Mouse (Mus musculus) embryonic facial prominence, embryonic 15.5 days (tissue): ENCODE measurements around the gene Xrcc6. TPM values are rescaled to one million over a fixed set of nuclear protein-coding genes. Genes with fewer than 3 reads are reported as not detected.

Source experiments
- ATAC-seq: fragments of 200-750 bp; cut with Nextera tagmentation; 2 replicates; pipeline ENCODE4 v1.8.0; 2017; ENCODE audit warnings: low read depth, moderate TSS enrichment; ENCODE audit not compliant: insufficient number of reproducible peaks, low FRiP score, low TSS enrichment
- H3K27ac ChIP-seq: fragments of 300-500 bp; sonication (generic); replicated peaks from 2 replicates; pipeline ENCODE4 v1.5.1; 2015; ENCODE audit warnings: mild to moderate bottlenecking, inconsistent platforms
- H3K27me3 ChIP-seq: fragments of 300-500 bp; sonication (generic); 2 replicates; pipeline ENCODE4 v1.6.1; 2015; ENCODE audit warnings: inconsistent platforms
- H3K36me3 ChIP-seq: fragments of 300-500 bp; sonication (generic); 2 replicates; pipeline ENCODE4 v1.6.1; 2015; ENCODE audit warnings: mild to moderate bottlenecking, inconsistent platforms
- H3K4me1 ChIP-seq: fragments of 300-500 bp; sonication (generic); 2 replicates; pipeline ENCODE4 v1.6.1; 2015; ENCODE audit warnings: inconsistent platforms
- H3K4me2 ChIP-seq: fragments of 300-500 bp; sonication (generic); replicated peaks from 2 replicates; pipeline ENCODE4 v1.6.1; 2015; ENCODE audit warnings: mild to moderate bottlenecking, inconsistent platforms
- H3K4me3 ChIP-seq: fragments of 300-500 bp; sonication (generic); replicated peaks from 2 replicates; pipeline ENCODE4 v1.5.1; 2015; ENCODE audit warnings: mild to moderate bottlenecking, inconsistent platforms
- H3K9ac ChIP-seq: fragments of 300-500 bp; sonication (generic); 2 replicates; pipeline ENCODE4 v1.6.1; 2015; ENCODE audit warnings: inconsistent platforms
- H3K9me3 ChIP-seq: fragments of 300-500 bp; sonication (generic); replicated peaks from 2 replicates; pipeline ENCODE4 v1.6.1; 2016; ENCODE audit warnings: inconsistent platforms
- WGBS: fragments of 180-500 bp; shearing (Covaris S2); methylation state at CpG from one replicate; pipeline ENCODE4 v1.1.7; 2015; 5-methylcytosine and 5-hydroxymethylcytosine counted together
- polyA plus RNA-seq: library from polyadenylated mRNA; unstranded; fragments of >200 nt; fragmentation: Nextera tagmentation; extraction: Ambion mirVana; gene quantifications from 2 replicates; pipeline ENCODE4 v1.2.1, GENCODE M21; 2015

Xrcc6 gene
- polyA plus RNA-seq, 1 experiment from 2014 or later: 75.5 TPM

DNA sequence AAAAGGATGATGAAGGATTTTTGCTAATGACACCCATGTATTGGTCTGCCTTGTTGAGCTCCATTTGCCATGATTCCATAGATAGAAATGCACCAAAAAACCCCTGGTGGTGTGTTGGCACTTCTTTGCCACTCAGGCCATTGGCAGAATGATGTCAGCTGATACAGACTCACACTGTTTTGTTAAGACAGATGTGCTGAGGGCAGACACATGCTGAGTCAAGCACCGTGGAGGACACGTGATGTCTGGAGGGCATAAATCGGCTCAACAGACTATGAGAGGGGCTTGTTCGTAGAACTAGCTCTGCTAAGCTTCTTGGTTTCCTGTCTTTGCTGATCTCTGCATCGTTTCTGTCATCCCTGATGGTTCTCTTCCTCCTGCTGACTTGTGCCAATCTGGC lies 64.9 kb downstream of the Xrcc6 start:
- H3K9ac ChIP-seq: no peak overlapping the region
- ATAC-seq: no peak
- no peaks in the 10 kb centered on the region for H3K9me3 ChIP-seq
- H3K4me3 ChIP-seq: no peak overlapping the region
- H3K36me3 ChIP-seq: no peaks in the 10 kb centered on the region
- H3K27ac ChIP-seq: no peak overlapping the region
- WGBS: 38% methylated on average over 5 of the region's 5 CpGs
- no peak overlapping the region for H3K4me2 ChIP-seq
- H3K4me1 ChIP-seq: peaks cover 4% of the 10 kb centered on the region; the same call in 1 of the 2 replicates
- no peaks in the 10 kb centered on the region for H3K27me3 ChIP-seq

DNA sequence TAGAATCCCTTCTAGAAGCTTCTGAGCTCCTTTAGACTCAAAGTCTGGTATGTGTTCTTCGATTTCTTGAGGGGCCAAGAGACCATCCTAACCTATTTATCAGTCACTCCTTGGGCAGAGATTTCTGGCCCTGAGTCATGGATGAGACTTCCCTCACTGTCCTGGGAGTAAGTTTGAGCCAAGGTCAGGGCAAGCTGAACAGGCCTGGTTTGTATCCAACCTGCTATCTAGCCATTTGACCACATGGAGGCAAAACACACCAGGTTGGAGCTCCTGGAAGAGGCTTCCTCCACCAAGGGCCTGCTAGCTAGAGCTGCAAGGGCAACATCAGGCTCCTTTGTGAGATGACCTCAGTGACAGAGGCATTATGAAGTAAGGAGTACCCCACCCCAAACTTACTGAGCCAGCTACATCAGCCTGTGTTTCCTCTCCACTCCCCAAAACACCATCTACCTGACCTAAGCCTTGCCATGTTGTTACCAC lies 71.1 kb downstream of the Xrcc6 start, which contains the start of gene 4930407I10Rik:
TSS of gene 4930407I10Rik (plus strand) at position 433 of the 483 bp plus-strand sequence.
- ATAC-seq: no peak
- H3K9me3 ChIP-seq: no peaks in the 10 kb centered on the region
- H3K36me3 ChIP-seq: no peaks in the 10 kb centered on the region
- no peak within 1 kb of the TSS for H3K4me2 ChIP-seq
- no peak within 1 kb of the TSS for H3K27ac ChIP-seq
- WGBS: 78% methylated on average over 1 of the region's 1 CpGs
- no peak within 1 kb of the TSS for H3K4me3 ChIP-seq
- no peak within 1 kb of the TSS for H3K9ac ChIP-seq
- 0 out of 2 replicates have a peak, but pooled peaks cover 4% of the 10 kb centered on the region for H3K4me1 ChIP-seq
- H3K27me3 ChIP-seq: no peaks in the 10 kb centered on the region; the same call in 1 of the 2 replicates

DNA sequence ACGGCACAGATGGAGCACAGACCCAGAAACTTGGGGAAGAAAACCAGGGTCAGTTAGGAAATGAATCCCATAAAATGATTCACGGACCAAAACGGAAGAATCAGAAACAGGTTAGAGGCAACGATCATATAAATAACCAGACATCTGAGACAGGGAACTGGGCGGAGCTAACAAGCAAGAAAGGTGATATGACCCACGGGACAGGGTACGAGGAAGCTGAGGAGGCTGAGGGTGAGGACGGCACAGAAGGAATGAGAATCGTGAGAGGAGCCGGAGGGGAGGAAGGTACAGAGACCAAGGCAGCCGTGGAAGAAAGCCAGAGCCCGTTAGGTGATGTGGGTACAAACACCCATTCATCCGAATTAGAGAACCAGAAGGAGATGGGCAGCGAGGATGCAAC lies 76.3 kb downstream of the Xrcc6 start:
- WGBS: 19% methylated on average over 14 of the region's 14 CpGs
- Histone ChIP-seq H3K4me3 (no peak overlapping the region), H3K4me2 (no peak overlapping the region), H3K4me1 (0 out of 2 replicates have a peak, but pooled peaks cover 9% of the 10 kb centered on the region), H3K27me3 (peaks cover 14% of the 10 kb centered on the region), H3K27ac (no peak overlapping the region), H3K9me3 (no peaks in the 10 kb centered on the region), H3K9ac (no peak overlapping the region), H3K36me3 (no peaks in the 10 kb centered on the region)
- no peak for ATAC-seq

DNA sequence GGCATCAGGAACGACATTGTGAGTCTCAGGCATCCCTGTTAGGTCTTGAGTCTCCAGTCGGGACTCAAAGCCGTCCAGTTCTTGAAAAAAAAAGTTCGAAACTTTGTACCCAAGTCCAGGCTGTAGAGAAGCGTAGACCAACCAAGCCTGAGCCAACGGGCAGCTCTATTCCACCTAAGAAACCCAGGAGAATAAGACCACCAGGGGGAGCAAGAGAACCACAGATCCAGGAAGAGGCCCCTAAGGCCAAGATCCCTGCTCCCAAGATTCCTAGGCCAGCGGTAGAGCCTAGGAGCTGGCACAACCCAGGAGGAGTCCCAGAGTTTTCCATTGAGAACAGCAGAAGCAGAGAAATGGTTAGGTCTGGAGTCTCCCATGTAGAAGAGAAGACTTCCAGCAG lies 77.9 kb downstream of the Xrcc6 start:
- Histone ChIP-seq H3K27ac (no peak overlapping the region), H3K4me3 (no peak overlapping the region), H3K9me3 (no peaks in the 10 kb centered on the region), H3K4me2 (no peak overlapping the region), H3K9ac (no peak overlapping the region), H3K4me1 (peaks cover 12% of the 10 kb centered on the region), H3K36me3 (no peaks in the 10 kb centered on the region), H3K27me3 (peaks cover 30% of the 10 kb centered on the region)
- no peak for ATAC-seq
- WGBS: 17% methylated on average over 7 of the region's 7 CpGs

DNA sequence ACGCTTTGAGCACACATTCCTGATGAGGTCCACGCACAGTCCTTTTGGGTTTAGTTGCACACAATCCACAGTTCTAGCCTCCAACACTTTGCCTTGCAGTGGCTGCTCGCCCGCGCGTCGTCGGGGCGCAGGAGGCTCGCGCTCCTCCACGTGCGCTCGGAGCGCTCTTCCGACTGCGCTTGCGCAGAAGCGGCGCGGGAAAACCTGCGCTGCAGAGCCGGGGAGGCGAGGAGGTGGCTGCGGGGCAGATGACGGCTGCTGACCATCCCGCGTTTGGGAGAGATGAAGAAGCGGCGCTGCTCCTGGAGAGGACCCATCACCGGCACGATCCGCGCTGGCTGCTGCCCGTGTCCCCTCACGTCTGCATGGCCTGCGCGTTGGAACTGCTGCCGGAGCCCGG lies 82.3 kb downstream of the Xrcc6 start, which contains the start of gene Mei1:
TSS of gene Mei1 (plus strand) at position 99 of the 400 bp plus-strand sequence.
- H3K4me1 ChIP-seq: peaks cover 4% of the 10 kb centered on the region
- H3K27ac ChIP-seq: no peak within 1 kb of the TSS
- ATAC-seq: no peak
- H3K4me3 ChIP-seq: peak within 1 kb of the TSS; percentile 13
- WGBS: 19% methylated on average over 40 of the region's 40 CpGs
- no peaks in the 10 kb centered on the region for H3K9me3 ChIP-seq
- H3K9ac ChIP-seq: no peak within 1 kb of the TSS
- H3K4me2 ChIP-seq: peak within 1 kb of the TSS; percentile 32; the same call in 1 of the 2 replicates
- H3K36me3 ChIP-seq: no peaks in the 10 kb centered on the region
- H3K27me3 ChIP-seq: peaks cover 29% of the 10 kb centered on the region

DNA sequence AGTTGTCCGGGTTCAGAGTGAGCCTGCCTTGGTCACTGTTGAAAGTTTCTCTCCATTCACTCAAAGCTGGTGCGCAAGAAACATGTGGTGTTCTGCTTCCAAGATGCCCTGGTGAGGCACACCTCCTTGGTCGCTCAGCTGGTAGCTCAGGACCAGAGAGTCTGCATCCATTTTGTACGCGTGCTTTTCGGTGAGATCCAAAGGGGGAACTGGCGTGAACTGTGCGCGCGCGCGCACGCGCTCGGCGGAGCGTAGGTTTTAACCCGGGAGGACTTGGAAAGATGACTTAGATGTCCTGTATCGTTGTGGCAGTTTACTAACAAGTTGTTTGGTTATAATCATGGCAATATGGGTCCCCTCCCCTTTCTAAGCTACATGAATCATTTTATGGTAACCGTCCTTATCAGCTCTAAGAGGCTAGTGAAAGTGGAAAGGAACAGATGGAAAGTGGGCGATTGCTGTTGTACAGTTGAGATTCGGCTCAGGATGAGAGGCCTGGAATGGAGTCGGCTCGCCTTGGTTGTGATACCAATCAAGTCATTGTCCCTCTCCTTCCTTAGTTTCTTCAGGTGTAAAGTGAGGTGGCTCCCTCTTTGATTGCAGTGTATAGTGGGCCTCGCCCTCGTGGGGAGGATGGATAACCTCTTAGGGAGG lies 84.3 kb downstream of the Xrcc6 start:
- 91% methylated on average over 26 of the region's 26 CpGs for WGBS

DNA sequence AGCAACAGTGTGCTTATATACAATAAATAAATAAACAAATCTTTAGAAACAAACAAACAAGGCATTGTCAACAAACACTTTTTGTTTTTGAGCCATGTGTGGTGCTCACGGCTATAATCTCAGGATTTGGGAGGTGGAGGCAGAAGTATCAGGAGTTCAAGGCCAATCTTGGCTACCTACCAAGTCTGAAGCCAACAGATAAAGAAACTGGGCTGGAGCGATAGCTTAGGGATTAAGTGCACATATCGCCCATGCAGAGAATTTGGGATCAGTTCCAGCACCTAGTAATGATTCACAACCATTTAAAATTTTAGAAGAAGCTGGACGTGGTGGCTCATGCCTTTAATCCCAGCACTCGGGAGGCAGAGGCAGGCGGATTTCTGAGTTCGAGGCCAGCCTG lies 85.9 kb downstream of the Xrcc6 start:
- no peaks in the 10 kb centered on the region for H3K9me3 ChIP-seq
- ATAC-seq: no peak
- H3K4me1 ChIP-seq: peaks cover 4% of the 10 kb centered on the region
- H3K27ac ChIP-seq: no peak overlapping the region
- no peak overlapping the region for H3K4me2 ChIP-seq
- 84% methylated on average over 7 of the region's 7 CpGs for WGBS
- H3K4me3 ChIP-seq: no peak overlapping the region
- H3K36me3 ChIP-seq: no peaks in the 10 kb centered on the region
- H3K9ac ChIP-seq: no peak overlapping the region
- H3K27me3 ChIP-seq: peaks cover 28% of the 10 kb centered on the region

More for the DNA sequence above, 84.3 kb downstream of the Xrcc6 start:
- Histone ChIP-seq H3K27ac (no peak overlapping the region), H3K27me3 (peaks cover 29% of the 10 kb centered on the region), H3K9ac (no peak overlapping the region), H3K4me3 (no peak overlapping the region), H3K36me3 (no peaks in the 10 kb centered on the region), H3K4me1 (peaks cover 4% of the 10 kb centered on the region), H3K4me2 (no peak overlapping the region), H3K9me3 (no peaks in the 10 kb centered on the region)
- no peak for ATAC-seq

DNA sequence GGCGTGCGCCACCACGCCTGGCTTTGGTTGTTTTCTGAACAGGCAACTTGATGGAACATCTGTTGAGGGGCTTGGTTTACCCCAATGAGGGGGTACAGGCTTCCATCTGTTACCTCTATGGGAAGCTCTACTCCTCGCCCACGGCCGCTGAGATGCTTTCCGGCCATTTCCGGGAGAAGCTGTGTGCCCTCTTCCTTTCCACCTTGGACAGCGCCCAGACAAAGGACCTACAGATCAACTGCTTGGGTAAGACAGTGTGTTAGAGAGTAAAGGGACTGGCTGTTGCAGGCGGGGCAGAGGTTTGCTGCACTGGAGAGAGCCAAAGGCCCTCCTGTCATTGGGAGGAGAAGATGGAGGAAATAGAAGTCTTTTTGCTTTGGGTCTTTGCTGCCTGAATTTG lies 92.2 kb downstream of the Xrcc6 start:
- Histone ChIP-seq H3K27me3 (no peaks in the 10 kb centered on the region), H3K27ac (no peak overlapping the region), H3K36me3 (no peaks in the 10 kb centered on the region), H3K4me1 (no peaks in the 10 kb centered on the region), H3K9me3 (no peaks in the 10 kb centered on the region), H3K4me3 (no peak overlapping the region), H3K9ac (no peak overlapping the region), H3K4me2 (no peak overlapping the region)
- no peak for ATAC-seq
- WGBS: 45% methylated on average over 10 of the region's 10 CpGs

DNA sequence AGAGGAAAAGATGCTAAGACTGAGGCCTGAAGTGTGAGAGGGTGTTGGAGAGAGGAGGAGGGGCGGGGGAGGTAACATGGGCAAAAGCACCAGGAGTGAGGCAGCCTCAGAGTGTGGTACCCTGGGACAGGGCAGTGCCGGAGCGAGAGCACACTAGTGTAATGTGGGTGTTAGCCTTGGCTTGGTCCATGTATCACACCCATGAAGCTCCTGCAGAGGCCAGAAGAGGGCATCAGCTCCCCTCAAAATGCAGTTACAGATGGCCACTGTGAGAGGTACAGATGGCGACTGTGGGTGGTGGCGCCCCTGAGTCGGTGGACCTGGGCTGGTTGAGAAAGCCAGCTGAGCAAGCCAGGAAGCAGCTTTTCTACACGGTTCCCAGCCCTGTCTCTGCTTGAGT lies 93.5 kb downstream of the Xrcc6 start:
- no peaks in the 10 kb centered on the region for H3K9me3 ChIP-seq
- H3K9ac ChIP-seq: no peak overlapping the region
- H3K27ac ChIP-seq: no peak overlapping the region
- no peak overlapping the region for H3K4me3 ChIP-seq
- no peaks in the 10 kb centered on the region for H3K36me3 ChIP-seq
- ATAC-seq: no peak
- no peaks in the 10 kb centered on the region for H3K27me3 ChIP-seq
- WGBS: 31% methylated on average over 7 of the region's 7 CpGs
- no peaks in the 10 kb centered on the region for H3K4me1 ChIP-seq
- no peak overlapping the region for H3K4me2 ChIP-seq

DNA sequence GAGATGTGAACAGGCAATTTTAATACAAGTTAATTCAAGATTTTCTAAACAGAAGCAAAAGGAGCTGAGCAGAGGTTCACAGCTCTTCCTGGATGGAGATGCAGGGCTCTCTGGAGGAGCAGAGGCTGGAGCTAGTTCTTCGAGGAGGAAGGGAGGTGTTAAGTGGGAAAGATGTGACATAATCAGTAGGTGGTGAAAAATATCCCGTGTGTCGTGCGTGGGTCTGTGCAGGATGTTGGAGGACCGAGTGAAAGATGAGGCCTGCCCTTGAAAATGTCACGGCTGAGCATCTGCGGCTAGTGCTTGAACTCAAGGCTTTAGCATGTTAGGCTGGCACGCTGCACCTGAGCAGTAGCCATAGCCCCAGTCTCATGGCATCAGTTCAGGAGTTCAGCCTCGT lies 98.0 kb downstream of the Xrcc6 start:
- ATAC-seq: no peak
- Histone ChIP-seq H3K4me2 (no peak overlapping the region), H3K9me3 (no peaks in the 10 kb centered on the region), H3K4me1 (no peaks in the 10 kb centered on the region), H3K4me3 (no peak overlapping the region), H3K27me3 (no peaks in the 10 kb centered on the region; the same call in 1 of the 2 replicates), H3K36me3 (no peaks in the 10 kb centered on the region), H3K27ac (no peak overlapping the region), H3K9ac (no peak overlapping the region)
- WGBS: 84% methylated on average over 9 of the region's 9 CpGs

DNA sequence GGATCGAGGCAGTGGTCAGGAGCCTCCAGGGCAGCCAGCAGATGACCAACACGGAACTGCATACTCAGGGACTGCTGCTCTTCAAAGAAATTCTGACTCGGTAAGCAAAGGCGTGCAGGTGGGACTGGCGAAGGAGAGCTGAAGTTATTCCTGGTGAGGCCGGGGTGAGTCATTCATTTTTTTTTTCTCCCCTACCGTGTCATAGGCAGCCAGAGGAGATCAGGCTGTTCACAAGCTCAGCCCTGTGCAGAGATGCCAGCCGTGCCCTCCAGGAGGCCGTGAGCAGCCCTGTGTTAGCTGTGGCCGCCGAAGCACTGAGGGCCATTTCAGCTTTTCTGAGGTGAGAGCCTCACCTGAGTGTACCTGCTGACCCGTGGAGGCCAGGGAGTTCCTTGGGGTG lies 98.5 kb downstream of the Xrcc6 start:
- 74% methylated on average over 12 of the region's 12 CpGs for WGBS
- Histone ChIP-seq H3K36me3 (no peaks in the 10 kb centered on the region), H3K27ac (no peak overlapping the region), H3K27me3 (no peaks in the 10 kb centered on the region; the same call in 1 of the 2 replicates), H3K4me1 (no peaks in the 10 kb centered on the region), H3K4me2 (no peak overlapping the region), H3K9me3 (no peaks in the 10 kb centered on the region), H3K9ac (no peak overlapping the region), H3K4me3 (no peak overlapping the region)
- ATAC-seq: no peak

DNA sequence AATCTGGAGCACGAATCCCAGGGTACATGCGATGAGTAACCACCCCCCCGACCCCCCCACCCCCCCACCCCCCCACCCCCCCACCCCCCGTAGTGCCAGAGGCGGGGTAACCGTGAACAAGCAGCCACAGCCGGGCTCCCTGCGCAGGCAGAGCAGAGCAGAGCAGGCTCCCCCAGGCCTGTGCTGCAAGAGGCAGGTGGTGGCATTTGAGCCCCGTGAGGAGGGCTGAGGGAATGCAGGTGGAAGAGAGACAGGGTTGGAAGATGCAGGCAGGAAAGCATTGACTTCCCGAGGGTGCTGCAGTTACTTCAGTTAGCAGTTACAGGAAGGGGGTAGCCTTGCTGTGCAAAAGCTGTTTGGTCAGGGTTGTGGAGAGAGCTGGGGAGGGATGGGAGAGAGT lies 99.6 kb downstream of the Xrcc6 start:
- no peak overlapping the region for H3K27ac ChIP-seq
- no peaks in the 10 kb centered on the region for H3K9me3 ChIP-seq
- no peak overlapping the region for H3K9ac ChIP-seq
- no peaks in the 10 kb centered on the region for H3K36me3 ChIP-seq
- no peaks in the 10 kb centered on the region for H3K4me1 ChIP-seq
- no peak for ATAC-seq
- H3K27me3 ChIP-seq: no peaks in the 10 kb centered on the region; the same call in 1 of the 2 replicates
- WGBS: 15% methylated on average over 8 of the region's 10 CpGs
- no peak overlapping the region for H3K4me2 ChIP-seq
- H3K4me3 ChIP-seq: no peak overlapping the region
